Mouse (Mus musculus): ENCODE data around the gene Hcfc2.

DNA sequence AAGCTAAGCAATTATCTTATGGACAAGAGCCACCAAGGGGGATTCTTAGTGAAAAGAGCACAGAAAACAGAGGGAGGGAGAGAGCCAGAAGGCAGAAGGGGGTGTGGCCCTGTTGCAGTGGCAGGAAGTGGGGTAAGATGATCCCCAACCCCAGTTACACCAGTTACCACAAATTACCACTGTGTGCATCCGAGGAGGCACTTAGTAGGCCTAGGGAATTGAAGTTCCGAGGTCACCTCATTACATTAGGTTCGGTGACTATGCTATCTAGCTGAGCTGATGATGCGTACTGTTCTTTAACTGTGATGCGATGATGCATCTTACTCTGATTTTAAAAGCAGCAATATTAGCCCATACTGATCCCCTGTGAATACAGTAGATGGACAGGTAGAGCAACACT lies 63.7 kb downstream of the Hcfc2 start:
- TF ChIP-seq POLR2A (IDR thresholded peaks at IDR 0.05; ENCODE audit: borderline replicate concordance, control insufficient read depth, low read depth, low read length): no peak
- TF ChIP-seq CTCF (IDR thresholded peaks at IDR 0.05; ENCODE audit: control insufficient read depth, insufficient read depth, low read length): no peak
